Mouse (Mus musculus): ENCODE measurements around the gene Tarbp2. TPM values are rescaled to one million over a fixed set of nuclear protein-coding genes. Genes with fewer than 3 reads are reported as not detected.

Tarbp2 gene
- polyA plus RNA-seq, 1 experiment from 2014 or later = 77.8 TPM

- Histone ChIP-seq H3K9me3 (ENCODE audit: control insufficient read depth, low read length) (no peaks in the 10 kb centered on the region), H3K27ac (no peak overlapping the region), H3K9ac (no peak overlapping the region), H3K4me2 (replicated peaks) (no peak overlapping the region), H3K36me3 (replicated peaks; ENCODE audit: control insufficient read depth, insufficient read depth) (peaks cover 32% of the 10 kb centered on the region), H3K27me3 (ENCODE audit: control insufficient read depth, insufficient read depth, low read length) (no peaks in the 10 kb centered on the region), H3K4me1 (replicated peaks; ENCODE audit: control insufficient read depth, insufficient read depth, low read length) (no peaks in the 10 kb centered on the region), H3K4me3 (replicated peaks; ENCODE audit: low read length) (no peak overlapping the region)
- ATAC-seq (ENCODE audit: low FRiP score) (no peak), DNase-seq (ENCODE audit: low spot score) (no peak)
Observed at GRCm38 (mm10) chr15:102557580-102557979, 39.6 kb downstream of the Tarbp2 start.

GRCm38 (mm10) chr15:102562491-102562890 lies 44.5 kb downstream of the Tarbp2 start:
- DNase-seq (ENCODE audit: low spot score) = no peak
- Histone ChIP-seq H3K9ac (no peak overlapping the region), H3K4me3 (replicated peaks; ENCODE audit: low read length) (no peak overlapping the region), H3K27ac (no peak overlapping the region), H3K27me3 (ENCODE audit: control insufficient read depth, insufficient read depth, low read length) (no peaks in the 10 kb centered on the region), H3K9me3 (ENCODE audit: control insufficient read depth, low read length) (no peaks in the 10 kb centered on the region), H3K36me3 (replicated peaks; ENCODE audit: control insufficient read depth, insufficient read depth) (no peaks in the 10 kb centered on the region; the same call in 1 of the 2 replicates), H3K4me2 (replicated peaks) (no peak overlapping the region), H3K4me1 (replicated peaks; ENCODE audit: control insufficient read depth, insufficient read depth, low read length) (no peaks in the 10 kb centered on the region)
- 88% methylated on average over 1 of the region's 1 CpGs for WGBS
- ATAC-seq (ENCODE audit: low FRiP score) = no peak

GRCm38 (mm10) chr15:102563061-102563460 lies 45.1 kb downstream of the Tarbp2 start:
- H3K4me2 ChIP-seq (replicated peaks) = no peak overlapping the region
- H3K4me1 ChIP-seq (replicated peaks; ENCODE audit: control insufficient read depth, insufficient read depth, low read length) = no peaks in the 10 kb centered on the region
- H3K4me3 ChIP-seq (replicated peaks; ENCODE audit: low read length) = no peak overlapping the region
- H3K9me3 ChIP-seq (ENCODE audit: control insufficient read depth, low read length) = no peaks in the 10 kb centered on the region
- H3K9ac ChIP-seq = no peak overlapping the region
- ATAC-seq (ENCODE audit: low FRiP score) = no peak
- DNase-seq (ENCODE audit: low spot score) = no peak
- 83% methylated on average over 3 of the region's 3 CpGs for WGBS
- no peaks in the 10 kb centered on the region; the same call in 1 of the 2 replicates for H3K36me3 ChIP-seq (replicated peaks; ENCODE audit: control insufficient read depth, insufficient read depth)
- H3K27me3 ChIP-seq (ENCODE audit: control insufficient read depth, insufficient read depth, low read length) = no peaks in the 10 kb centered on the region
- no peak overlapping the region for H3K27ac ChIP-seq

DNA sequence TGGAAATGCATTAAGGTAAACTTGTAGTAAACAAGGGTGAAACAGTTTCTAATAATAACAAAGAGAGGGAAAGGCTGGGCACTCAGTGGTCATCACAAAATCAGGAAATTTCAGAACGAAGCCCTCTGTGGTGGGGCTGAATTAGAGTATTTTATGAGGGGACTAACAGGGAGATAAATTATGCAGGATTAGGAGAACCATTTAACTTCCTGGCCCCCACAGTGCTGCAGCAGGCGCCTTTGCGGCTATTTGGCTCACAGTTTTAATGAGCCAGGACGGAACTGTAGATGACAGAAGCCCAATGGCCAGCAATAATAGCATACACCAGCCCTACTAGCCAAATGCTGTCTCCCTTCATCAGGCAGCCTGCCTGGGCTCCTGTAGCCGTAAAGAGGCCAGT lies 45.7 kb downstream of the Tarbp2 start:
- Histone ChIP-seq H3K9me3 (ENCODE audit: control insufficient read depth, low read length) (no peaks in the 10 kb centered on the region), H3K4me2 (replicated peaks) (no peak overlapping the region), H3K27me3 (ENCODE audit: control insufficient read depth, insufficient read depth, low read length) (no peaks in the 10 kb centered on the region), H3K27ac (no peak overlapping the region), H3K4me3 (replicated peaks; ENCODE audit: low read length) (no peak overlapping the region), H3K9ac (no peak overlapping the region), H3K36me3 (replicated peaks; ENCODE audit: control insufficient read depth, insufficient read depth) (no peaks in the 10 kb centered on the region; the same call in 1 of the 2 replicates), H3K4me1 (replicated peaks; ENCODE audit: control insufficient read depth, insufficient read depth, low read length) (no peaks in the 10 kb centered on the region)
- no peak for ATAC-seq (ENCODE audit: low FRiP score)
- 83% methylated on average over 5 of the region's 5 CpGs for WGBS
- DNase-seq (ENCODE audit: low spot score) = no peak

GRCm38 (mm10) chr15:102567849-102568248 lies 49.9 kb downstream of the Tarbp2 start:
- H3K4me2 ChIP-seq (replicated peaks) = no peak overlapping the region
- H3K4me1 ChIP-seq (replicated peaks; ENCODE audit: control insufficient read depth, insufficient read depth, low read length) = no peaks in the 10 kb centered on the region
- no peak overlapping the region for H3K27ac ChIP-seq
- ATAC-seq (ENCODE audit: low FRiP score) (no peak), DNase-seq (ENCODE audit: low spot score) (no peak)
- H3K4me3 ChIP-seq (replicated peaks; ENCODE audit: low read length) = no peak overlapping the region
- H3K9ac ChIP-seq = no peak overlapping the region
- WGBS = 89% methylated on average over 2 of the region's 2 CpGs
- H3K9me3 ChIP-seq (ENCODE audit: control insufficient read depth, low read length) = no peaks in the 10 kb centered on the region
- 0 out of 2 replicates have a peak, but pooled peaks cover 3% of the 10 kb centered on the region for H3K36me3 ChIP-seq (replicated peaks; ENCODE audit: control insufficient read depth, insufficient read depth)
- no peaks in the 10 kb centered on the region for H3K27me3 ChIP-seq (ENCODE audit: control insufficient read depth, insufficient read depth, low read length)

DNA sequence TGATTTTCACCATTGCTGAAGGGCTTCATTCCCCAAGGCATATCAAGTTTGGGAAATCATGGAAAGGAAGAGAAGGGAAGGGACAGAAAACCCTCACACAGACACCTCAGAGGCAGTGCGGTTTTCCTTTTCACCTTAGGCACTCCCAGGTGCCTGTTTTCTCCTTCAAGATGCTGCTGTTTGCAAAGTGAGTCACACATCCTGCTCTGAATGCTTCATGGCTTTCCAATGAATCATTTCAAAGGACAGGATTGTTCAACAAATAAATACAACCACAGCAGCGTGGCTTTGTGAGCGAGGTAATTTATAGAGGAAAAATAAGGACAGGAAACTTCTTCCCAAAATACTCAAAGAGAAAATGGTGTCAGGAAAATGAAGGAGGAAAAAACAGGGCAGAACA lies 54.1 kb downstream of the Tarbp2 start:
- H3K9ac ChIP-seq = no peak overlapping the region
- H3K27me3 ChIP-seq (ENCODE audit: control insufficient read depth, insufficient read depth, low read length) = no peaks in the 10 kb centered on the region
- H3K4me3 ChIP-seq (replicated peaks; ENCODE audit: low read length) = no peak overlapping the region
- no peaks in the 10 kb centered on the region for H3K9me3 ChIP-seq (ENCODE audit: control insufficient read depth, low read length)
- H3K27ac ChIP-seq = no peak overlapping the region
- H3K4me1 ChIP-seq (replicated peaks; ENCODE audit: control insufficient read depth, insufficient read depth, low read length) = peaks cover 3% of the 10 kb centered on the region; the same call in 1 of the 2 replicates
- 0 out of 2 replicates have a peak, but pooled peaks cover 3% of the 10 kb centered on the region for H3K36me3 ChIP-seq (replicated peaks; ENCODE audit: control insufficient read depth, insufficient read depth)
- WGBS = 79% methylated on average over 3 of the region's 3 CpGs
- ATAC-seq (ENCODE audit: low FRiP score) (no peak), DNase-seq (ENCODE audit: low spot score) (no peak)
- H3K4me2 ChIP-seq (replicated peaks) = no peak overlapping the region

Other genes with a start within 250 kb of the Tarbp2 start
- gene Gm9918, start 247.6 kb upstream of the Tarbp2 start, polyA plus RNA-seq (2014; fragmentation: Nextera tagmentation; extraction: Ambion mirVana) = not detected in 2 replicates
- gene Mfsd5, start 238.7 kb upstream of the Tarbp2 start, polyA plus RNA-seq (2014; fragmentation: Nextera tagmentation; extraction: Ambion mirVana) = 60.6 and 61.8 TPM in 2 replicates
- 6.8 and 7.0 TPM in 2 replicates for gene Espl1, start 221.9 kb upstream of the Tarbp2 start, polyA plus RNA-seq (2014; fragmentation: Nextera tagmentation; extraction: Ambion mirVana)
- 518 and 626 TPM in 2 replicates for gene Pfdn5, start 192.1 kb upstream of the Tarbp2 start, polyA plus RNA-seq (2014; fragmentation: Nextera tagmentation; extraction: Ambion mirVana)
- 77.4 and 78.4 TPM in 2 replicates for gene Myg1, start 186.5 kb upstream of the Tarbp2 start, polyA plus RNA-seq (2014; fragmentation: Nextera tagmentation; extraction: Ambion mirVana)
- 30.7 and 33.8 TPM in 2 replicates for gene Aaas, start 167.4 kb upstream of the Tarbp2 start, polyA plus RNA-seq (2014; fragmentation: Nextera tagmentation; extraction: Ambion mirVana)
- gene Sp7, start 151.0 kb upstream of the Tarbp2 start, polyA plus RNA-seq (2014; fragmentation: Nextera tagmentation; extraction: Ambion mirVana) = 0.64 and 0.82 TPM in 2 replicates
- gene Sp1, start 112.0 kb upstream of the Tarbp2 start, polyA plus RNA-seq (2014; fragmentation: Nextera tagmentation; extraction: Ambion mirVana) = 5.3 and 6.2 TPM in 2 replicates
- gene Amhr2, start 72.8 kb upstream of the Tarbp2 start, polyA plus RNA-seq (2014; fragmentation: Nextera tagmentation; extraction: Ambion mirVana) = 0.13 and 0.39 TPM in 2 replicates
- gene Prr13, start 59.2 kb upstream of the Tarbp2 start, polyA plus RNA-seq (2014; fragmentation: Nextera tagmentation; extraction: Ambion mirVana) = 98.3 and 105 TPM in 2 replicates
- gene Pcbp2, start 47.7 kb upstream of the Tarbp2 start, polyA plus RNA-seq (2014; fragmentation: Nextera tagmentation; extraction: Ambion mirVana) = 158 and 166 TPM in 2 replicates
- gene Gm10337, start 14.5 kb upstream of the Tarbp2 start, polyA plus RNA-seq (2014; fragmentation: Nextera tagmentation; extraction: Ambion mirVana) = 9.6 and 17.2 TPM in 2 replicates
- gene Map3k12, start 1.1 kb upstream of the Tarbp2 start, polyA plus RNA-seq (2014; fragmentation: Nextera tagmentation; extraction: Ambion mirVana) = 43.9 and 47.5 TPM in 2 replicates
- 5.0 and 8.6 TPM in 2 replicates for gene Npff, start 6.8 kb downstream of the Tarbp2 start, polyA plus RNA-seq (2014; fragmentation: Nextera tagmentation; extraction: Ambion mirVana)
- gene Gm28047, start 106.9 kb downstream of the Tarbp2 start, polyA plus RNA-seq (2014; fragmentation: Nextera tagmentation; extraction: Ambion mirVana) = not detected in 2 replicates
- gene Atf7, start 107.3 kb downstream of the Tarbp2 start, polyA plus RNA-seq (2014; fragmentation: Nextera tagmentation; extraction: Ambion mirVana) = 13.7 and 16.7 TPM in 2 replicates
- gene Atp5g2, start 154.2 kb downstream of the Tarbp2 start, polyA plus RNA-seq (2014; fragmentation: Nextera tagmentation; extraction: Ambion mirVana) = 47.5 and 63.4 TPM in 2 replicates
- 32.2 and 33.1 TPM in 2 replicates for gene Calcoco1, start 204.0 kb downstream of the Tarbp2 start, polyA plus RNA-seq (2014; fragmentation: Nextera tagmentation; extraction: Ambion mirVana)

All from hindbrain, embryonic 14.5 days (tissue).